Mouse (Mus musculus): ENCODE data around the gene Epc2. TPM values are rescaled to one million over a fixed set of nuclear protein-coding genes. Genes with fewer than 3 reads are reported as not detected.

Epc2 gene
- polyA plus RNA-seq, 1 experiment: 5.3 TPM

GRCm38 (mm10) chr2:49452451-49453081 lies 1.3 kb downstream of the Epc2 start:
- Histone ChIP-seq H3K4me3 (ENCODE audit: insufficient read depth, poor library complexity, severe bottlenecking) (peak overlapping the region; percentile 89), H3K79me3 (ENCODE audit: low read depth) (peaks cover 52% of the 10 kb centered on the region), H3K79me2 (ENCODE audit: control insufficient read depth, insufficient read depth) (peaks cover 56% of the 10 kb centered on the region), H3ac (ENCODE audit: control insufficient read depth, insufficient read length, low read depth) (peak overlapping the region; percentile 53), H3K36me3 (ENCODE audit: control insufficient read depth, insufficient read depth) (no peaks in the 10 kb centered on the region), H3K27me3 (ENCODE audit: control insufficient read depth, insufficient read depth, insufficient read length) (no peaks in the 10 kb centered on the region)
- no peak for TF ChIP-seq CTCF (IDR thresholded peaks at IDR 0.05; ENCODE audit: control insufficient read depth, insufficient read depth, insufficient read length)
- no peak for TF ChIP-seq FOSL1 (IDR thresholded peaks at IDR 0.05; ENCODE audit: insufficient read depth, low read length, poor library complexity, severe bottlenecking)
- TF ChIP-seq MYOD1 (IDR thresholded peaks at IDR 0.05; ENCODE audit: control insufficient read depth, insufficient read length, low read depth): no peak
- no peak for TF ChIP-seq CEBPB (IDR thresholded peaks at IDR 0.05; ENCODE audit: low read depth)
- no peak for TF ChIP-seq MYOG (IDR thresholded peaks at IDR 0.05; ENCODE audit: control insufficient read depth, extremely low read depth, insufficient read length)
- no peak for TF ChIP-seq USF1 (IDR thresholded peaks at IDR 0.05; ENCODE audit: low read depth)
- no peak for TF ChIP-seq MAX (IDR thresholded peaks at IDR 0.05)

DNA sequence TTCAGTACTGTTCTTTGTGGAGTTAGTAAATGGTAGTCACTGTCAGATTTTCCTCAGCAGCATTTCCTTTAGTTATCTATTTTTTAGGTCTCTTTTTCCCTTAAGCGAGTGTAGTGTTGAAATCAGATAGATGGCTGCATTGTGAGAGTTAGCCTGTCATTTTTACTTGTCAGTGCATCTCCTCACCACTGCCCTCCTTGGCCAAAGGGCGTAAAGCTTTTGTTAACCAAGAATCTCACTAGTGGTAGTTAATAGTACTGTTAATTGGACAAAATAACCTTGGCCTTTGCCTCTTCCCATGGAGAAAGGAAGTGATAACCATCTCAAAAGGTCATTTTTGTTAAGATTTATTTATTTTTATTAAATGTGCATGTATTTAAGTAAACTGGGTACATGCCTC lies 6.5 kb downstream of the Epc2 start:
- H3ac ChIP-seq (ENCODE audit: control insufficient read depth, insufficient read length, low read depth): no peak overlapping the region
- peaks cover 7% of the 10 kb centered on the region for H3K36me3 ChIP-seq (ENCODE audit: control insufficient read depth, insufficient read depth)
- peaks cover 98% of the 10 kb centered on the region for H3K79me3 ChIP-seq (ENCODE audit: low read depth)
- H3K27me3 ChIP-seq (ENCODE audit: control insufficient read depth, insufficient read depth, insufficient read length): no peaks in the 10 kb centered on the region
- H3K4me3 ChIP-seq (ENCODE audit: insufficient read depth, poor library complexity, severe bottlenecking): no peak overlapping the region
- TF ChIP-seq MYOD1 (IDR thresholded peaks at IDR 0.05; ENCODE audit: control insufficient read depth, insufficient read length, low read depth) (no peak), USF1 (IDR thresholded peaks at IDR 0.05; ENCODE audit: low read depth) (no peak), CEBPB (IDR thresholded peaks at IDR 0.05; ENCODE audit: low read depth) (no peak), FOSL1 (IDR thresholded peaks at IDR 0.05; ENCODE audit: insufficient read depth, low read length, poor library complexity, severe bottlenecking) (no peak), CTCF (IDR thresholded peaks at IDR 0.05; ENCODE audit: control insufficient read depth, insufficient read depth, insufficient read length) (no peak), MAX (IDR thresholded peaks at IDR 0.05) (no peak), MYOG (IDR thresholded peaks at IDR 0.05; ENCODE audit: control insufficient read depth, extremely low read depth, insufficient read length) (no peak)
- H3K79me2 ChIP-seq (ENCODE audit: control insufficient read depth, insufficient read depth): peaks cover 100% of the 10 kb centered on the region

DNA sequence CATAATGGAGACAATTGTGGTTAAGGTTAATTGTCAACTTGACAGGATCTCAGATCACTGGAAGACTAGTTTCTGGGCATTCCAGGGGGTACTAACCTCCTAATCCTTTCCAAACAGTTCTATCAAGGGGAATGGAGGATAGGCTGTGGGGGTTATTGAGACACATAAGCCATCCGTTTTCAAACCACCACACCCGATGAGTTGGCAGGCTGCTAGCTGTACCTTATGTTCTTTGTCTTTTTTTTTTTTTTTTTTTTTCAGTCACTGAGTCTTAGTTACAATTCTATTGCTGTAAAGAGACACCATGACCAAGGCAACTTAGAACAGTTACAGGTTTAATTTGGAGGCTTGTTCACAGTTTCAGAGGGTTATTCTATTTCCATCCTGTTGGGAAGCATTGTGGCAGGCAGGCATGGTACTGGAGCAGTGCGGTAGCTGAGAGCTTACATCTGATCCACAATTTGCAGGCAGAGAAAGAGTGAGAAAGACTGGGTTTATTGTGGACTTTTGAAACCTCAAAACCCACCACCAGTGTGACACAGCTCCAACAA lies 14.5 kb downstream of the Epc2 start:
- Histone ChIP-seq H3K79me2 (ENCODE audit: control insufficient read depth, insufficient read depth) (peaks cover 97% of the 10 kb centered on the region), H3K27me3 (ENCODE audit: control insufficient read depth, insufficient read depth, insufficient read length) (no peaks in the 10 kb centered on the region), H3K4me3 (ENCODE audit: insufficient read depth, poor library complexity, severe bottlenecking) (no peak overlapping the region), H3ac (ENCODE audit: control insufficient read depth, insufficient read length, low read depth) (no peak overlapping the region), H3K36me3 (ENCODE audit: control insufficient read depth, insufficient read depth) (peaks cover 7% of the 10 kb centered on the region), H3K79me3 (ENCODE audit: low read depth) (peaks cover 93% of the 10 kb centered on the region)
- TF ChIP-seq MAX (IDR thresholded peaks at IDR 0.05) (no peak), FOSL1 (IDR thresholded peaks at IDR 0.05; ENCODE audit: insufficient read depth, low read length, poor library complexity, severe bottlenecking) (no peak), MYOD1 (IDR thresholded peaks at IDR 0.05; ENCODE audit: control insufficient read depth, insufficient read length, low read depth) (no peak), CTCF (IDR thresholded peaks at IDR 0.05; ENCODE audit: control insufficient read depth, insufficient read depth, insufficient read length) (no peak), CEBPB (IDR thresholded peaks at IDR 0.05; ENCODE audit: low read depth) (no peak), USF1 (IDR thresholded peaks at IDR 0.05; ENCODE audit: low read depth) (no peak), MYOG (IDR thresholded peaks at IDR 0.05; ENCODE audit: control insufficient read depth, extremely low read depth, insufficient read length) (no peak)

DNA sequence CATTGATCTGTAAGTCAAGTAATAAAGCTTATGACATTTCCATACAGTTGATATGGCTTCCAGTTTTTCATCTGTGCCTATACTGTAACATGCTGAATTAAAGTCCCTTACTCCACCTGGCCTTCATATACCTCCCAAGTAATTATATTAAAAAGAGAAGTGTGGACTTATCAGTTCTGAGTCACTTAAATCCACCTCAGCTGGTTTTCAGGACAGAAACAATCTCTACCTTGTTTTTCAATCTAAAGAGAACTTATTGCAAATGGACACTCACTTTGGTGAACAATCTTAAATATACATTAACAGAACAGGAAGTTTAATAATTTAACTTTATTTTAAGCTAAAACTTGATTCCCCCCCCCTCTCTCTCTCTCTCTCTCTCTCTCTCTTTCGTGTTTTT lies 15.8 kb downstream of the Epc2 start:
- H3K27me3 ChIP-seq (ENCODE audit: control insufficient read depth, insufficient read depth, insufficient read length): no peaks in the 10 kb centered on the region
- H3K79me2 ChIP-seq (ENCODE audit: control insufficient read depth, insufficient read depth): peaks cover 97% of the 10 kb centered on the region
- H3K36me3 ChIP-seq (ENCODE audit: control insufficient read depth, insufficient read depth): no peaks in the 10 kb centered on the region
- no peak overlapping the region for H3K4me3 ChIP-seq (ENCODE audit: insufficient read depth, poor library complexity, severe bottlenecking)
- TF ChIP-seq MYOD1 (IDR thresholded peaks at IDR 0.05; ENCODE audit: control insufficient read depth, insufficient read length, low read depth) (no peak), USF1 (IDR thresholded peaks at IDR 0.05; ENCODE audit: low read depth) (no peak), CEBPB (IDR thresholded peaks at IDR 0.05; ENCODE audit: low read depth) (no peak), CTCF (IDR thresholded peaks at IDR 0.05; ENCODE audit: control insufficient read depth, insufficient read depth, insufficient read length) (no peak), FOSL1 (IDR thresholded peaks at IDR 0.05; ENCODE audit: insufficient read depth, low read length, poor library complexity, severe bottlenecking) (no peak), MAX (IDR thresholded peaks at IDR 0.05) (no peak), MYOG (IDR thresholded peaks at IDR 0.05; ENCODE audit: control insufficient read depth, extremely low read depth, insufficient read length) (no peak)
- peaks cover 92% of the 10 kb centered on the region for H3K79me3 ChIP-seq (ENCODE audit: low read depth)
- H3ac ChIP-seq (ENCODE audit: control insufficient read depth, insufficient read length, low read depth): no peak overlapping the region

DNA sequence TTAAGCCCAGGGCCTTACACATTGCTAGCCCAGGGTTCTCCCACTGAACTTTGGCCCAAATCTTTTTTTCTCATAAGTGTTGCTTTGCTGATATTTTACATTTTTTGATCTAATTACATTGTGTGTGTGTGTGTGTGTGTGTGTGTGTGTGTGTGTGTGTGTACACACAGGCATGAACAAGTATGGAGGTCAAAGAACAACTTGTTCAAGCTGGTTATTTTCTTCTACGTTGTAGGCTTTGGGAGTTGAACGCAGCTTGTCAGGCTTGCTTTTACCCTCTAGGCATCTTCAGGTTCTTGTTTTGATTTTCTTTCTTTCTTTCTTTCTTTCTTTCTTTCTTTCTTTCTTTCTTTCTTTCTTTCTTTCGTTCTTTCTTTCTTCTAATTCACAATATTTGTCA lies 19.9 kb downstream of the Epc2 start:
- TF ChIP-seq CTCF (IDR thresholded peaks at IDR 0.05; ENCODE audit: control insufficient read depth, insufficient read depth, insufficient read length): no peak
- TF ChIP-seq MAX (IDR thresholded peaks at IDR 0.05): no peak
- no peak for TF ChIP-seq FOSL1 (IDR thresholded peaks at IDR 0.05; ENCODE audit: insufficient read depth, low read length, poor library complexity, severe bottlenecking)
- TF ChIP-seq MYOG (IDR thresholded peaks at IDR 0.05; ENCODE audit: control insufficient read depth, extremely low read depth, insufficient read length): no peak
- TF ChIP-seq USF1 (IDR thresholded peaks at IDR 0.05; ENCODE audit: low read depth): no peak
- Histone ChIP-seq H3K79me2 (ENCODE audit: control insufficient read depth, insufficient read depth) (peaks cover 87% of the 10 kb centered on the region), H3ac (ENCODE audit: control insufficient read depth, insufficient read length, low read depth) (no peak overlapping the region), H3K4me3 (ENCODE audit: insufficient read depth, poor library complexity, severe bottlenecking) (no peak overlapping the region), H3K27me3 (ENCODE audit: control insufficient read depth, insufficient read depth, insufficient read length) (no peaks in the 10 kb centered on the region), H3K36me3 (ENCODE audit: control insufficient read depth, insufficient read depth) (no peaks in the 10 kb centered on the region), H3K79me3 (ENCODE audit: low read depth) (peaks cover 80% of the 10 kb centered on the region)

Data from C2C12 (cell line).